Mouse (Mus musculus) CD4-positive naive resting alpha-beta T cell, adult 76 days (primary cell): Measurements from ENCODE around the gene Gm20747. TPM values are rescaled to one million over a fixed set of nuclear protein-coding genes. Genes with fewer than 3 reads are reported as not detected.

ENCODE experiments used
- total RNA-seq: library from RNA; stranded (reverse); gene quantifications from one replicate; pipeline ENCODE4 v1.2.4, GENCODE M21; 2023

The Gm20747 gene
- not detected for total RNA-seq

GRCm38 (mm10) chrY:53418191-53418590 is at the start of gene Gm20747:
Gm20747 (minus strand) TSS chrY:53418291.

